Mouse (Mus musculus) CD8-positive naive resting alpha-beta T cell, adult 57 days (primary cell): ENCODE data around the gene Olfr307. TPM values are rescaled to one million over a fixed set of nuclear protein-coding genes. Genes with fewer than 3 reads are reported as not detected.

Experiments
- total RNA-seq: library from RNA; stranded (reverse); gene quantifications from one replicate; pipeline ENCODE4 v1.2.4, GENCODE M21; 2023

The Olfr307 gene
- not detected for total RNA-seq

GRCm38 (mm10) chr7:86337486-86337885 lies at the start of gene Olfr307:
Gene Olfr307 (minus strand): TSS chr7:86337586.

GRCm38 (mm10) chr7:86386558-86386957 lies 49.2 kb upstream of the Olfr307 start, which contains the start of gene Olfr304:
Gene Olfr304 (minus strand): TSS chr7:86386658.

GRCm38 (mm10) chr7:86366828-86367227 lies 29.4 kb upstream of the Olfr307 start, which contains the start of gene Olfr305:
Gene Olfr305 (minus strand): TSS chr7:86366928.

GRCm38 (mm10) chr7:86325530-86325929 lies 11.9 kb downstream of the Olfr307 start, which contains the start of gene Olfr308:
Gene Olfr308 (minus strand): TSS chr7:86325630.

GRCm38 (mm10) chr7:86313608-86314007 lies 23.8 kb downstream of the Olfr307 start, which contains the start of gene Olfr309:
Gene Olfr309 (minus strand): TSS chr7:86313708.

Other genes starting within 250 kb of the Olfr307 start
- not detected for gene Vmn2r75, start 165.8 kb downstream of the Olfr307 start, total RNA-seq
- gene Vmn2r76, start 91.3 kb downstream of the Olfr307 start, total RNA-seq: not detected
- not detected for gene Olfr310, start 60.4 kb downstream of the Olfr307 start, total RNA-seq
- not detected for gene Olfr309, start 23.9 kb downstream of the Olfr307 start, total RNA-seq
- not detected for gene Olfr308, start 12.0 kb downstream of the Olfr307 start, total RNA-seq
- gene Olfr305, start 29.3 kb upstream of the Olfr307 start, total RNA-seq: not detected
- gene Olfr304, start 49.1 kb upstream of the Olfr307 start, total RNA-seq: not detected
- gene Olfr303, start 60.2 kb upstream of the Olfr307 start, total RNA-seq: not detected
- not detected for gene Olfr301, start 66.3 kb upstream of the Olfr307 start, total RNA-seq
- not detected for gene Olfr299, start 122.3 kb upstream of the Olfr307 start, total RNA-seq
- gene Olfr298, start 154.9 kb upstream of the Olfr307 start, total RNA-seq: not detected
- gene Olfr297, start 182.4 kb upstream of the Olfr307 start, total RNA-seq: not detected
- not detected for gene Olfr295, start 246.3 kb upstream of the Olfr307 start, total RNA-seq